Mouse (Mus musculus) testis, adult 2 months (tissue): ENCODE data around the gene Ugt2b38.
"Not testable (repeated sequence)": the region's sequence is repeated elsewhere in the genome, so short reads cannot be mapped to it uniquely, and the experiment has no call there.

Experiments used
- CTCF ChIP-seq: fragments of 200-500 bp; IDR thresholded peaks from 2 replicates; pipeline ENCODE4 v1.5.1; 2012; ENCODE audit warnings: low read depth, mild to moderate bottlenecking, inconsistent platforms, low read length, moderate library complexity; ENCODE audit not compliant: control insufficient read depth, insufficient read depth, insufficient replicate concordance
- POLR2A ChIP-seq: fragments of 200-500 bp; IDR thresholded peaks from 2 replicates; pipeline ENCODE4 v1.6.1; 2012; ENCODE audit warnings: low read depth, mild to moderate bottlenecking, inconsistent platforms, low read length, moderate library complexity; ENCODE audit not compliant: control insufficient read depth

DNA sequence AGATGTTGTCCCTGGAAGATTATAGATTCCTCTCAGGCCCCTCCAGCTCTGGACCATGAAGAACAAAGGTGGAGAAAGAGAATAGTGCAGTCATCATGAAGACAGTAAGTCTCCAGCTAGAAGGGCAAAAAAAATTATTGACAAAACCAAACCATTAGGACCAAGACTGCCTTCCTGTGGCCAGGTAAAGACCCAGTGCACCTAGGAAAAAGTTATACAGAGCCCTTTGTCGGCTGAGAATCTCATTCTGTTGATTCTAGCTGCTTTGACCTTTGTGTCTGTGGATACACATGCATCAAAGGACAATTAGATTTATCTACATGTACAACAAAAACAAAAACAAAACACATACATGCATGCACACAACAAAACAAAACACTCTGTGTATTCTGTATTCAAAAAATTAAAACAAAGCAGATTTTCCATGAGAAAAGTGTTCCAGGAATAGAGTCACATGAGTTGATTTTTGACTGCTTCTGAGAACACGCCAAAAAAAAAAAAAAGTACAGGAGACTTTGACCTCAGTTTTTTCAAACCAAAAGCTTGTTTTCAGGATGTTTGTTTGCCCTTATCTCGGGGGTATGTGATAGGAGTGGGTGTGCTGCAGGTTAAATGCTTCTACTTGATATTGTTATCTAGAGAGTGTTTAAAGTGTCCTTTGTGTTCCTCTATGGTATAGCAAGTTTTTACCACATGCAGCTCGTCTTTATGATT lies 51.1 kb downstream of the Ugt2b38 start:
- not testable (repeated sequence) for TF ChIP-seq CTCF, POLR2A
